Mouse (Mus musculus) neural tube, embryonic 14.5 days (tissue): ENCODE measurements around the gene Irf2. TPM values are rescaled to one million over a fixed set of nuclear protein-coding genes. Genes with fewer than 3 reads are reported as not detected.

ENCODE experiments used
- ATAC-seq: fragments of 200-750 bp; cut with Nextera tagmentation; 2 replicates; pipeline ENCODE4 v1.8.0; 2017; ENCODE audit warnings: low read depth, mild to moderate bottlenecking, moderate TSS enrichment, moderate library complexity
- H3K27ac ChIP-seq: fragments of 300-500 bp; sonication (generic); 2 replicates; pipeline ENCODE4 v1.5.1; 2014; ENCODE audit warnings: low read depth, mild to moderate bottlenecking, control low read depth, low read length, moderate library complexity, mixed read lengths
- H3K27me3 ChIP-seq: fragments of 300-500 bp; sonication (generic); 2 replicates; pipeline ENCODE4 v1.6.1; 2014; ENCODE audit warnings: low read length; ENCODE audit not compliant: control insufficient read depth, insufficient read depth
- H3K36me3 ChIP-seq: fragments of 300-500 bp; sonication (generic); 2 replicates; pipeline ENCODE4 v1.6.1; 2014; ENCODE audit warnings: low read length, mixed read lengths; ENCODE audit not compliant: control insufficient read depth, insufficient read depth
- H3K4me1 ChIP-seq: fragments of 300-500 bp; sonication (generic); 2 replicates; pipeline ENCODE4 v1.6.1; 2014; ENCODE audit warnings: low read length; ENCODE audit not compliant: control insufficient read depth, insufficient read depth
- H3K4me2 ChIP-seq: fragments of 300-500 bp; sonication (generic); 2 replicates; pipeline ENCODE4 v1.6.1; 2014; ENCODE audit warnings: mild to moderate bottlenecking, low read depth, low read length, control low read depth
- H3K4me3 ChIP-seq: fragments of 300-500 bp; sonication (generic); 2 replicates; pipeline ENCODE4 v1.5.1; 2014; ENCODE audit warnings: low read depth, low read length, control low read depth, mixed read lengths
- H3K9ac ChIP-seq: fragments of 300-500 bp; sonication (generic); replicated peaks from 2 replicates; pipeline ENCODE4 v1.6.1; 2014; ENCODE audit warnings: low read depth, mild to moderate bottlenecking, control low read depth, low read length, mixed read lengths
- H3K9me3 ChIP-seq: fragments of 300-500 bp; sonication (generic); 2 replicates; pipeline ENCODE4 v1.6.1; 2016; ENCODE audit warnings: low read length; ENCODE audit not compliant: control insufficient read depth
- WGBS: fragments of 180-500 bp; shearing (Covaris S2); extraction: QIAGEN DNeasy Blood & Tissue Kit; methylation state at CpG from one replicate; pipeline ENCODE4 v1.1.7; 2014; 5-methylcytosine and 5-hydroxymethylcytosine counted together
- polyA plus RNA-seq: library from polyadenylated mRNA; unstranded; fragments of >200 nt; fragmentation: Nextera tagmentation; extraction: Ambion mirVana; gene quantifications from 2 replicates; pipeline ENCODE4 v1.2.1, GENCODE M21; 2014

Gene Irf2
- polyA plus RNA-seq, 1 experiment from 2014 or later, result 10.6 TPM

- Histone ChIP-seq H3K9me3 (no peaks in the 10 kb centered on the region), H3K4me2 (no peak overlapping the region), H3K27me3 (no peaks in the 10 kb centered on the region), H3K27ac (no peak overlapping the region), H3K9ac (no peak overlapping the region), H3K4me1 (no peaks in the 10 kb centered on the region), H3K36me3 (0 out of 2 replicates have a peak, but pooled peaks cover 3% of the 10 kb centered on the region), H3K4me3 (no peak overlapping the region)
- 86% methylated on average over 5 of the region's 5 CpGs for WGBS
- no peak for ATAC-seq
Observed at GRCm38 (mm10) chr8:46836949-46837348, 97.4 kb downstream of the Irf2 start.

DNA sequence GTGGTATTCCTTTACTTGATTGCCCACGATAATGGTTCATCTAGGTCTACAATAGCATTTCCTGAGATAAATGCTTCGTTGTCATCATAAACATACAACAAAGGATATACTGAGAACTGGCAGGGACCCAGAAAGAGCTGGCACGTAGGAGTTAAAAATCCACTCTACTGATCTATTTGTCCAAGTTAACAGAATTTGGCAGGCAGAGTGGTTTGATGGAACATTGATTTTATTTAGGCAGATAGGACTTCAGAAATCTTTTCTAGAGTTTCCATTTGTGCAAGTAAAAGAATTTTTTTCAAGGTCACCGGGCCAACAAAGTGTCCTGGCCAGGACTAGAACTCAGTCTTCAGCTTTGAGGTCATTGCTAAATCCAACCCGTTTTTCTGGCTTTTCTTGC is 98.5 kb downstream of the Irf2 start:
- ATAC-seq, result no peak
- no peaks in the 10 kb centered on the region for H3K27me3 ChIP-seq
- H3K9ac ChIP-seq, result no peak overlapping the region
- H3K27ac ChIP-seq, result no peak overlapping the region
- H3K36me3 ChIP-seq, result 0 out of 2 replicates have a peak, but pooled peaks cover 3% of the 10 kb centered on the region
- no peaks in the 10 kb centered on the region for H3K9me3 ChIP-seq
- no peak overlapping the region for H3K4me2 ChIP-seq
- H3K4me3 ChIP-seq, result no peak overlapping the region
- no peaks in the 10 kb centered on the region for H3K4me1 ChIP-seq
- 94% methylated on average over 5 of the region's 5 CpGs for WGBS

DNA sequence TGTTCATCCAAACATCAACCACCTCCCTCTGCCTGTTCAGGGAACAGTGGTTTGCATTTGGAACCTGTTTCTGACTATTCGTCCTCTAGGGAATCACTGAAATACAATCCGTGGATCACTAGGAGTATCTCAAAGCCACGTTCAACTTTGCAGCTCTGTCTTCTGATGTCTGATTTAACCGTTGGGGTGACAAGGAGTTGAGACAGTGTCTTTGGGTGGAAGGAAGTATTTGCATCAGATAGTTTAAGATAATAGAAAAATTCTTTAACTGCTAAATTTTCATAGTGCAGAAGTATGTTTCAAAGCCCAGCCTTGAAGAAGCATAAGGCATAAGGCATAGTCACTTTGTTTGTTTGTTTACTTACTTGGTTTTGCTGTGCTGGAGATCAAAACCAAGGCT is 100.9 kb downstream of the Irf2 start:
- ATAC-seq, result no peak

GRCm38 (mm10) chr8:46840791-46841190 is 101.3 kb downstream of the Irf2 start:
- 0 out of 2 replicates have a peak, but pooled peaks cover 3% of the 10 kb centered on the region for H3K36me3 ChIP-seq
- WGBS, result 87% methylated on average over 10 of the region's 10 CpGs
- no peak overlapping the region for H3K27ac ChIP-seq
- H3K9me3 ChIP-seq, result no peaks in the 10 kb centered on the region
- no peak overlapping the region for H3K4me2 ChIP-seq
- ATAC-seq, result no peak
- H3K9ac ChIP-seq, result no peak overlapping the region
- H3K4me3 ChIP-seq, result no peak overlapping the region
- no peaks in the 10 kb centered on the region for H3K4me1 ChIP-seq
- no peaks in the 10 kb centered on the region for H3K27me3 ChIP-seq

More for the DNA sequence above, 100.9 kb downstream of the Irf2 start:
- no peak overlapping the region for H3K27ac ChIP-seq
- H3K36me3 ChIP-seq, result 0 out of 2 replicates have a peak, but pooled peaks cover 3% of the 10 kb centered on the region
- H3K27me3 ChIP-seq, result no peaks in the 10 kb centered on the region
- no peak overlapping the region for H3K4me3 ChIP-seq
- no peak overlapping the region for H3K9ac ChIP-seq
- H3K9me3 ChIP-seq, result no peaks in the 10 kb centered on the region
- no peaks in the 10 kb centered on the region for H3K4me1 ChIP-seq
- 91% methylated on average over 4 of the region's 4 CpGs for WGBS
- no peak overlapping the region for H3K4me2 ChIP-seq

DNA sequence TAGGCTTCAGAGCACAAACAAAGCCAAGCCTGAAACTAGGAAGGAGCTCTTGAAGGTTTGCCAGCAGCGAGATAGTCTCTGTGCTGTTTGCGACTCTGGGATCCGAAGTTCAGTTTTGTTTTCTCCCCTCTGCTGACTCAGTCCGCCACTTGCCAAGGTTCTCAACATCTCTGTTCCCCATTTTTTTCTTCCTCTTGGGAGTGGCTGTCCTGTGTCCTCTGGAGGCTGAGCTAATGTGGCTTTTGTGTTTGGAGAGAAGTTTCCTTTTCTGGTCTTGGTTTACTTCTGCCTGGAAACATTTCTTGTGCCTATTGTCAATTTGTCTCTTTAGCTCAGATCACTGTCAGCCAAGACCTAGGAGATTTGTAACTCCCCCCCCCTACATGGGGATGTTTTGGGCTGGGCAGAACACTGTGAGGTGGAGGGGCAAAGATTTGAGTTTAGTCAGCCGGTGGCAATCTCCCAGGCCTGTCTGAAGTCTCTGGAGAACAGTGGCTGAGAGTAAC is 103.2 kb downstream of the Irf2 start:
- Histone ChIP-seq H3K4me1 (no peaks in the 10 kb centered on the region), H3K4me2 (no peak overlapping the region), H3K9ac (no peak overlapping the region), H3K9me3 (no peaks in the 10 kb centered on the region), H3K27me3 (no peaks in the 10 kb centered on the region), H3K4me3 (no peak overlapping the region), H3K27ac (no peak overlapping the region), H3K36me3 (0 out of 2 replicates have a peak, but pooled peaks cover 3% of the 10 kb centered on the region)
- WGBS, result 72% methylated on average over 5 of the region's 5 CpGs
- ATAC-seq, result no peak

- Histone ChIP-seq H3K9me3 (no peaks in the 10 kb centered on the region), H3K9ac (no peak overlapping the region), H3K36me3 (0 out of 2 replicates have a peak, but pooled peaks cover under 1% of the 10 kb centered on the region), H3K27me3 (no peaks in the 10 kb centered on the region), H3K4me2 (no peak overlapping the region), H3K4me3 (no peak overlapping the region), H3K27ac (no peak overlapping the region), H3K4me1 (no peaks in the 10 kb centered on the region)
- ATAC-seq, result no peak
- WGBS, result 91% methylated on average over 4 of the region's 4 CpGs
Observed at GRCm38 (mm10) chr8:46843855-46844254, 104.3 kb downstream of the Irf2 start.

- H3K27ac ChIP-seq, result no peak overlapping the region
- 86% methylated on average over 3 of the region's 3 CpGs for WGBS
- H3K4me2 ChIP-seq, result no peak overlapping the region
- no peak for ATAC-seq
- no peaks in the 10 kb centered on the region for H3K27me3 ChIP-seq
- no peaks in the 10 kb centered on the region for H3K36me3 ChIP-seq
- no peak overlapping the region for H3K4me3 ChIP-seq
- H3K9ac ChIP-seq, result no peak overlapping the region
- no peaks in the 10 kb centered on the region for H3K9me3 ChIP-seq
- no peaks in the 10 kb centered on the region for H3K4me1 ChIP-seq
Observed at GRCm38 (mm10) chr8:46844371-46844973, 104.9 kb downstream of the Irf2 start.

DNA sequence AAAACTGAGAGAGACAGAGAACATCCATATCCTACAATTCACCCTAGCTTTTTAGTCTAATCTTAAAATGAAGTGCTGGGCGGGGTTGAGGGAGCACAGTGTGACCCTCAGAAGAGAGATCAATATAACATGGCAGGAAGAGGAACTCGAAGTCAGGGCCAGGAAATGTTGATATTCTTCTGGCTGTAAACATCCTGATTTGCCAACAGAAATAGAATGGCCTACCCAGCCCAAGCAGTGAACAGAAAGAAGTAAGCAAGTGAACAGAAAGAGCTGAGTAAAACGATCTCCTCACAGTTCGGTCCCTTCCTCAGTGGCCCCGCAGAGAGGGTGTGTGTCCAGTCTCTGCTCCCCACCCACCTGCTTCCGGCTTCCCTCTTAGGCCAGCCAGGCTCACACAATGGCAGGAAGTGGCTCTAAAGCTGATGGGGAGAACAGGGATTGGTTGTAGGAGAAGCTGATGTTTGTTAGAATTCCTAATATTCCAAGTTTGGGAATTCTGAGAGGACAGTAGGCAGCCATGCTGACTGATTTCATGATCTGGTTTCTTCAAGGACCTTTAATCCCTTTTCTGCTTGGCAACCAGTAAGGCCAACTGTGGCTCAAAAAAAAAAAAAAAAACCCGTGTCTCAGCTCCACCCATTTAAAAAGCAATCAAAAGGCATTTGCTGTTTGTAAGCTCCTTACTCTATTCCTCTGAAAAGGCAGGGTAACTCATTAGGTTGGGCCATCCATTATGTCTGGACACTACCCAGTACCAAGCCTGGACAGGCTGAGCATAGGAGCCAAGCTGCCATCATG is 105.6 kb downstream of the Irf2 start:
- WGBS, result 80% methylated on average over 7 of the region's 7 CpGs
- H3K27ac ChIP-seq, result no peak overlapping the region
- no peak for ATAC-seq

GRCm38 (mm10) chr8:46845891-46846290 is 106.4 kb downstream of the Irf2 start:
- Histone ChIP-seq H3K4me3 (no peak overlapping the region), H3K4me2 (no peak overlapping the region), H3K9ac (no peak overlapping the region), H3K27ac (no peak overlapping the region), H3K36me3 (no peaks in the 10 kb centered on the region), H3K9me3 (no peaks in the 10 kb centered on the region), H3K4me1 (no peaks in the 10 kb centered on the region), H3K27me3 (no peaks in the 10 kb centered on the region)
- ATAC-seq, result no peak
- WGBS, result 90% methylated on average over 9 of the region's 9 CpGs

More for the DNA sequence above, 105.6 kb downstream of the Irf2 start:
- H3K4me2 ChIP-seq, result no peak overlapping the region
- no peaks in the 10 kb centered on the region for H3K36me3 ChIP-seq
- H3K9me3 ChIP-seq, result no peaks in the 10 kb centered on the region
- H3K9ac ChIP-seq, result no peak overlapping the region
- H3K4me1 ChIP-seq, result no peaks in the 10 kb centered on the region
- no peaks in the 10 kb centered on the region for H3K27me3 ChIP-seq
- no peak overlapping the region for H3K4me3 ChIP-seq
